Mouse (Mus musculus): ENCODE measurements around the gene Ncapd2. TPM values are rescaled to one million over a fixed set of nuclear protein-coding genes. Genes with fewer than 3 reads are reported as not detected.
A peak's percentile ranks its signal among the peaks of the same experiment; 100 is the strongest.

Gene Ncapd2
- polyA plus RNA-seq (2012; rRNA removed) (108 and 148 TPM in 2 replicates), polyA plus RNA-seq (2014; fragmentation: Nextera tagmentation; extraction: Ambion mirVana) (66.8 and 80.4 TPM in 2 replicates)

GRCm38 (mm10) chr6:125191332-125192015 is at the start of gene Ncapd2, which contains the start of gene Mrpl51:
Gene Ncapd2, minus strand, starts transcription at chr6:125191701.
Gene Mrpl51, plus strand, starts transcription at chr6:125191801.
- Histone ChIP-seq H3K36me3 (replicated peaks; ENCODE audit: control insufficient read depth, insufficient read depth, low read depth) (peaks cover 53% of the 10 kb centered on the region), H3K4me3 (ENCODE audit: insufficient read depth in 1 of 2, low read depth in 2 of 2, low read length in 2 of 2) (peak within 1 kb of the TSS; percentile 84 to 91), H3K9ac (replicated peaks) (peak within 1 kb of the TSS; percentile 96), H3K4me2 (ENCODE audit: low read depth) (peak within 1 kb of the TSS; percentile 98), H3K27me3 (ENCODE audit: control insufficient read depth, insufficient read depth, low read length) (no peaks in the 10 kb centered on the region), H3K9me3 (ENCODE audit: control insufficient read depth, low read length) (no peaks in the 10 kb centered on the region), H3K4me1 (replicated peaks; ENCODE audit: control insufficient read depth in 2 of 2, insufficient read depth in 2 of 2, low read length in 1 of 2) (peaks cover 8 to 9% of the 10 kb centered on the region in 2 experiments), H3K27ac (peak within 1 kb of the TSS; percentile 98)
- peak; percentile 91 for ATAC-seq (ENCODE audit: insufficient read depth)
- peak; percentile 39; the same call in 1 of the 2 replicates for TF ChIP-seq CTCF (IDR thresholded peaks at IDR 0.05; ENCODE audit: low read depth)
- no peak for TF ChIP-seq EP300 (IDR thresholded peaks at IDR 0.05; ENCODE audit: low read depth)
- DNase-seq (ENCODE audit: low read depth in 3 of 3, low spot score in 3 of 3) = peak; percentile 94 to 96 (median 94)
- under 1% methylated on average over 54 of the region's 54 CpGs for WGBS (ENCODE audit: insufficient replicate concordance)

- Histone ChIP-seq H3K9ac (replicated peaks) (no peak overlapping the region), H3K9me3 (ENCODE audit: control insufficient read depth, low read length) (no peaks in the 10 kb centered on the region), H3K36me3 (replicated peaks; ENCODE audit: control insufficient read depth, insufficient read depth, low read depth) (no peaks in the 10 kb centered on the region), H3K4me3 (ENCODE audit: insufficient read depth in 1 of 2, low read depth in 2 of 2, low read length in 2 of 2) (no peak overlapping the region), H3K4me1 (replicated peaks; ENCODE audit: control insufficient read depth in 2 of 2, insufficient read depth in 2 of 2, low read length in 1 of 2) (peaks cover 0 to 4% of the 10 kb centered on the region in 2 experiments; a peak in 1 of 4 replicates), H3K27me3 (ENCODE audit: control insufficient read depth, insufficient read depth, low read length) (no peaks in the 10 kb centered on the region), H3K4me2 (ENCODE audit: low read depth) (no peak overlapping the region), H3K27ac (no peak overlapping the region)
- TF ChIP-seq EP300 (IDR thresholded peaks at IDR 0.05; ENCODE audit: low read depth) (no peak), CTCF (IDR thresholded peaks at IDR 0.05; ENCODE audit: low read depth) (no peak)
- WGBS (ENCODE audit: insufficient replicate concordance) = 69% methylated on average over 5 of the region's 5 CpGs
- no peak for ATAC-seq (ENCODE audit: insufficient read depth)
- DNase-seq (ENCODE audit: low read depth in 3 of 3, low spot score in 3 of 3) = no peak
Measured at GRCm38 (mm10) chr6:125240617-125241016, 49.1 kb upstream of the Ncapd2 start.

GRCm38 (mm10) chr6:125239547-125239946 is 48.0 kb upstream of the Ncapd2 start:
- Histone ChIP-seq H3K9me3 (ENCODE audit: control insufficient read depth, low read length) (no peaks in the 10 kb centered on the region), H3K9ac (replicated peaks) (no peak overlapping the region), H3K36me3 (replicated peaks; ENCODE audit: control insufficient read depth, insufficient read depth, low read depth) (no peaks in the 10 kb centered on the region), H3K27ac (no peak overlapping the region), H3K4me1 (replicated peaks; ENCODE audit: control insufficient read depth in 2 of 2, insufficient read depth in 2 of 2, low read length in 1 of 2) (peaks cover 0 to 4% of the 10 kb centered on the region in 2 experiments; a peak in 1 of 4 replicates), H3K27me3 (ENCODE audit: control insufficient read depth, insufficient read depth, low read length) (no peaks in the 10 kb centered on the region), H3K4me3 (ENCODE audit: insufficient read depth in 1 of 2, low read depth in 2 of 2, low read length in 2 of 2) (no peak overlapping the region), H3K4me2 (ENCODE audit: low read depth) (no peak overlapping the region)
- TF ChIP-seq CTCF (IDR thresholded peaks at IDR 0.05; ENCODE audit: low read depth) = no peak
- no peak for DNase-seq (ENCODE audit: low read depth in 3 of 3, low spot score in 3 of 3)
- no peak for ATAC-seq (ENCODE audit: insufficient read depth)
- 66% methylated on average over 5 of the region's 5 CpGs for WGBS (ENCODE audit: insufficient replicate concordance)

GRCm38 (mm10) chr6:125238396-125238795 is 46.9 kb upstream of the Ncapd2 start:
- Histone ChIP-seq H3K27ac (no peak overlapping the region), H3K9me3 (ENCODE audit: control insufficient read depth, low read length) (no peaks in the 10 kb centered on the region), H3K4me1 (replicated peaks; ENCODE audit: control insufficient read depth in 2 of 2, insufficient read depth in 2 of 2, low read length in 1 of 2) (peaks cover 0 to 4% of the 10 kb centered on the region in 2 experiments; a peak in 1 of 4 replicates), H3K27me3 (ENCODE audit: control insufficient read depth, insufficient read depth, low read length) (no peaks in the 10 kb centered on the region), H3K9ac (replicated peaks) (no peak overlapping the region), H3K36me3 (replicated peaks; ENCODE audit: control insufficient read depth, insufficient read depth, low read depth) (no peaks in the 10 kb centered on the region), H3K4me2 (ENCODE audit: low read depth) (no peak overlapping the region), H3K4me3 (ENCODE audit: insufficient read depth in 1 of 2, low read depth in 2 of 2, low read length in 2 of 2) (no peak overlapping the region)
- DNase-seq (ENCODE audit: low read depth in 3 of 3, low spot score in 3 of 3) (no peak), ATAC-seq (ENCODE audit: insufficient read depth) (no peak)
- TF ChIP-seq EP300 (IDR thresholded peaks at IDR 0.05; ENCODE audit: low read depth) (no peak), CTCF (IDR thresholded peaks at IDR 0.05; ENCODE audit: low read depth) (no peak)
- 20% methylated on average over 6 of the region's 6 CpGs for WGBS (ENCODE audit: insufficient replicate concordance)

GRCm38 (mm10) chr6:125237421-125237820 is 45.9 kb upstream of the Ncapd2 start:
- TF ChIP-seq CTCF (IDR thresholded peaks at IDR 0.05; ENCODE audit: low read depth) (no peak), EP300 (IDR thresholded peaks at IDR 0.05; ENCODE audit: low read depth) (no peak)
- Histone ChIP-seq H3K9ac (replicated peaks) (no peak overlapping the region), H3K36me3 (replicated peaks; ENCODE audit: control insufficient read depth, insufficient read depth, low read depth) (no peaks in the 10 kb centered on the region), H3K4me3 (ENCODE audit: insufficient read depth in 1 of 2, low read depth in 2 of 2, low read length in 2 of 2) (no peak overlapping the region), H3K27ac (no peak overlapping the region), H3K4me2 (ENCODE audit: low read depth) (no peak overlapping the region), H3K4me1 (replicated peaks; ENCODE audit: control insufficient read depth in 2 of 2, insufficient read depth in 2 of 2, low read length in 1 of 2) (peaks cover under 1 to 6% of the 10 kb centered on the region in 2 experiments), H3K27me3 (ENCODE audit: control insufficient read depth, insufficient read depth, low read length) (no peaks in the 10 kb centered on the region), H3K9me3 (ENCODE audit: control insufficient read depth, low read length) (no peaks in the 10 kb centered on the region)
- DNase-seq (ENCODE audit: low read depth in 3 of 3, low spot score in 3 of 3) = no peak
- WGBS (ENCODE audit: insufficient replicate concordance) = 75% methylated on average over 4 of the region's 4 CpGs
- no peak for ATAC-seq (ENCODE audit: insufficient read depth)

Data from liver, embryonic 14.5 days (tissue).